In the genomic region with DNA sequence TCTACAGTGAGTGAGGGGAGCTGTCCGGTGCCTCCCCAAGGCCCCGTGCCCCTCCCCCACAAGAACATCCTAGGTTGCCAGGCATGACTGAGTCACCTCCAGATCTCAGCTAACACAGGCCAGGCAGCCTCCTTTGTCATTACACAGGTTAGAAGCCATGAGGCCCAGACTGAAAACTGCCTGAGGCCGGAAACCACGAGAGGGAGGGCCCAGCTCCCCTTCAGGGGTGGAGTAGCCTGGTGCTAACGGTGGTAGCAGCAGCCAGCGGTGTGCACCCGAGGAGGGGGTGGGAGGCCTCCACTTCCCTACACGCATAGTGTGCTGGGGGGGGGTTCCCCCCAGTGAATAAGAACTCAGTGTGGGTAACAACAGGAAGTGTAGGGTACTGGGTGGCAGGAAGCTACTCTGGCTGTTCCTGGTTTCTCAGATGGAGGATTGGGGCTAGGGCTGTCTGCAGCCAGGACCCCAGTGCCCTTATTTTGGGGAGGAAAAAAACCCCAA, we compare ENCODE assay signal across 9 mouse cellular contexts. TPM values are rescaled to one million over a fixed set of nuclear protein-coding genes. Genes with fewer than 3 reads are reported as not detected.
A peak's percentile ranks its signal among the peaks of the same experiment; 100 is the strongest.
DNase-seq lines count a peak whose midpoint lies in the region; ATAC-seq lines count a peak whose summit lies in the region.
"Had no signal": no experiment of that assay in that cellular context is flagged by ENCODE, and none has a peak within 500 bp of the region (broad histone marks: within the 10 kb centered on the region; RNA-seq: fewer than 3 reads in every experiment).

No protein-coding gene starts in this region.

- H3K4me3 ChIP-seq in kidney, embryonic 14.5 days (ENCODE audit: low read length), result no peak overlapping the region
- H3K4me3 ChIP-seq: hindbrain, embryonic 15.5 days had no signal

- no peak overlapping the region for H3K4me2 ChIP-seq in kidney, embryonic 14.5 days (replicated peaks; ENCODE audit: low read depth, low read length)
- H3K4me2 ChIP-seq: hindbrain, embryonic 15.5 days had no signal

- H3K9me3 ChIP-seq in kidney, embryonic 14.5 days (ENCODE audit: control insufficient read depth, low read length), result no peaks in the 10 kb centered on the region
- H3K9me3 ChIP-seq: hindbrain, embryonic 15.5 days had no signal

- no peak overlapping the region for H3K27ac ChIP-seq in kidney, embryonic 14.5 days (ENCODE audit: low read depth, low read length)
- H3K27ac ChIP-seq: hindbrain, embryonic 15.5 days had no signal

- 0 out of 2 replicates have a peak, but pooled peaks have one; percentile 29 for ATAC-seq in kidney, embryonic 14.5 days (ENCODE audit: low FRiP score, low TSS enrichment)
- peak; percentile 71 for ATAC-seq in megakaryocyte progenitor cell, adult 5-6 weeks (replicated peaks; ENCODE audit: poor library complexity)
- no peak for ATAC-seq in frontal cortex, adult (ENCODE audit: low TSS enrichment)

- WGBS in kidney, embryonic 14.5 days, result 24% methylated on average over 8 of the region's 8 CpGs

- peaks cover 29% of the 10 kb centered on the region for H3K27me3 ChIP-seq in kidney, embryonic 14.5 days (ENCODE audit: control insufficient read depth, insufficient read depth, low read length)
- H3K27me3 ChIP-seq: hindbrain, embryonic 15.5 days had no signal

- H3K9ac ChIP-seq in kidney, embryonic 14.5 days (ENCODE audit: low read depth, low read length), result no peak overlapping the region
- H3K9ac ChIP-seq: hindbrain, embryonic 15.5 days had no signal

- peaks cover 19% of the 10 kb centered on the region for H3K4me1 ChIP-seq in kidney, embryonic 14.5 days (ENCODE audit: control insufficient read depth, insufficient read depth, low read length)

- no peaks in the 10 kb centered on the region for H3K36me3 ChIP-seq in kidney, embryonic 14.5 days (ENCODE audit: control insufficient read depth, insufficient read depth, low read length)
- H3K36me3 ChIP-seq: hindbrain, embryonic 15.5 days had no signal

- peak; percentile 32 for DNase-seq in cerebellum, adult 11-12 months
- DNase-seq in cerebellum, adult 11 months, result no peak
- DNase-seq in T-cell, adult 2 months (ENCODE audit: low spot score), result peak; percentile 98
- DNase-seq in adipocyte (ENCODE audit: low spot score), result no peak
- DNase-seq in left cerebral cortex, adult 11 months (ENCODE audit: low spot score), result no peak

RNA-seq across cellular contexts. Expression of a gene that starts 4.0 kb away (rescaled TPM):
- polyA plus RNA-seq in kidney, embryonic 14.5 days (2014; fragmentation: Nextera tagmentation; extraction: Ambion mirVana), result 1.1 and 4.0 TPM in 2 replicates
- 74.3 and 76.3 TPM in 2 replicates for total RNA-seq in megakaryocyte progenitor cell, adult 5-6 weeks (2015)
- 17.3 and 36.5 TPM in 2 replicates for total RNA-seq in megakaryocyte progenitor cell, adult 5-6 weeks (2017)

RNA-seq across cellular contexts. Expression of a gene that starts 33.4 kb away (rescaled TPM):
- 0.26 and 0.29 TPM in 2 replicates for polyA plus RNA-seq in kidney, embryonic 14.5 days (2014; fragmentation: Nextera tagmentation; extraction: Ambion mirVana)
- total RNA-seq in megakaryocyte progenitor cell, adult 5-6 weeks (2015), result 0.32 TPM in 1 of 2 replicates, not detected in the other
- total RNA-seq in megakaryocyte progenitor cell, adult 5-6 weeks (2017), result not detected in 2 replicates

RNA-seq across cellular contexts. Expression of a gene that starts 42.7 kb away (rescaled TPM):
- 8.3 and 10.3 TPM in 2 replicates for polyA plus RNA-seq in kidney, embryonic 14.5 days (2014; fragmentation: Nextera tagmentation; extraction: Ambion mirVana)
- 1.2 and 1.8 TPM in 2 replicates for total RNA-seq in megakaryocyte progenitor cell, adult 5-6 weeks (2015)
- total RNA-seq in megakaryocyte progenitor cell, adult 5-6 weeks (2017), result 3.5 and 3.9 TPM in 2 replicates

RNA-seq across cellular contexts. Expression of a gene that starts 43.3 kb away (rescaled TPM):
- not detected in 2 replicates for polyA plus RNA-seq in kidney, embryonic 14.5 days (2014; fragmentation: Nextera tagmentation; extraction: Ambion mirVana)
- not detected in 2 replicates for total RNA-seq in megakaryocyte progenitor cell, adult 5-6 weeks (2015)
- not detected in 2 replicates for total RNA-seq in megakaryocyte progenitor cell, adult 5-6 weeks (2017)

RNA-seq across cellular contexts. Expression of a gene that starts 58.9 kb away (rescaled TPM):
- polyA plus RNA-seq in kidney, embryonic 14.5 days (2014; fragmentation: Nextera tagmentation; extraction: Ambion mirVana), result 7.1 and 8.9 TPM in 2 replicates
- 10.7 and 13.0 TPM in 2 replicates for total RNA-seq in megakaryocyte progenitor cell, adult 5-6 weeks (2015)
- 21.2 and 27.9 TPM in 2 replicates for total RNA-seq in megakaryocyte progenitor cell, adult 5-6 weeks (2017)

Comparison
In these comparisons a context has a peak if more than half of its experiments do, and no peak if none do; other contexts are left out.
1. DNase-seq: peak in cerebellum, adult 11-12 months (single experiment) and T-cell, adult 2 months (single experiment); none in cerebellum, adult 11 months (single experiment), adipocyte (single experiment) and left cerebral cortex, adult 11 months (single experiment).